8 mouse cellular contexts compared by ENCODE assay signal in the genomic region with DNA sequence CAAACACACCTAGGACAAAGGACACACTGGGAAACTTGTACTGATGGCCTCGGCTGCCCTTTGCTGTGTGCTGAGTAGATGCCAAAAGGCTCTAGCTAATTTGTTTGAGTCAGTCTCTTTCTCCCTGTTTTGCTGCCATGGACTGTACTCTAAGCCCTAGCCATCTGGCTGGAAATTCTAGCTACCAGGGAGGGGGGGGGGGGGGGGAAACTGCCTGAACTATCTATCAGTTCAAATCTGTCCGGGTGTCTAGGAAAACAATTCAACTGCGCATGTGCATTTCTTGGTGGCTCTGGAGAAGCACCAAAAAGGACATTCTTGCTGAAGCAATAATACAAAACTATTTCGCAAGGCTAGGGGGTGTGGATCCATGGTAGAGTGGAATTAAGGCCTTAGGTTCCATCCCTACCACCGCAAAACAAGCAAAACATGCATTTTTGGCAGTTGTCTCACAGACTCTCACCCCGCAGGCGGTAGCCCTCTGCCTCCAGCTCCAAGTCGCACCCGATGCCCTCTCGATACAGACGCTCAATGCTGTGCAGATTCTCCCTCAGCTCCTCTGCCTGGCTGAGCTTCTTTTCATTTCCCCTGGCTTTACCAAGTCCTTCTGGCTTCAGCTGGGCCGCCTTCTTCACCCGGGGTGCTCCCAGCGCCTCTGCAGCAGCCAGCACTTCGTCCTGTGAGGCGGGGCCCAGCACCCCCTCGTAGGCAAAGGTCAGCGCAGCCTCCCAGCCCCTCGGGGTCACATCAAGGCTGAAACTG. TPM values are rescaled to one million over a fixed set of nuclear protein-coding genes. Genes with fewer than 3 reads are reported as not detected.
DNase-seq lines count a peak whose midpoint lies in the region; ATAC-seq and TF ChIP-seq lines count a peak whose summit lies in the region.

No protein-coding gene starts in this region.

- H3K4me2 ChIP-seq in limb, embryonic 14.5 days (replicated peaks; ENCODE audit: low read depth, low read length, severe bottlenecking) = peak overlapping the region; percentile 63
- peak overlapping the region; percentile 90 for H3K4me2 ChIP-seq in midbrain, embryonic 13.5 days (replicated peaks)

- peaks cover 33% of the 10 kb centered on the region for H3K27me3 ChIP-seq in erythroblast, embryonic 14.5 days (ENCODE audit: control insufficient read depth)
- H3K27me3 ChIP-seq in embryonic facial prominence, embryonic 10.5 days (replicated peaks; ENCODE audit: low read depth, poor library complexity, severe bottlenecking) = peaks cover 29% of the 10 kb centered on the region
- peaks cover 22% of the 10 kb centered on the region; the same call in 1 of the 2 replicates for H3K27me3 ChIP-seq in limb, embryonic 14.5 days (ENCODE audit: control insufficient read depth, insufficient read depth, low read length)
- peaks cover 12% of the 10 kb centered on the region; the same call in 1 of the 2 replicates for H3K27me3 ChIP-seq in midbrain, embryonic 13.5 days

- peak overlapping the region; percentile 51 for H3K9ac ChIP-seq in limb, embryonic 14.5 days (ENCODE audit: low read depth, low read length, severe bottlenecking)
- peak overlapping the region; percentile 78 for H3K9ac ChIP-seq in midbrain, embryonic 13.5 days (replicated peaks)

- no peak for TF ChIP-seq POLR2A in limb, embryonic 14.5 days (IDR thresholded peaks at IDR 0.05; ENCODE audit: borderline replicate concordance, extremely low read depth, insufficient read depth, insufficient read length)

- peak overlapping the region; percentile 43 for H3K4me3 ChIP-seq in erythroblast, embryonic 14.5 days (replicated peaks)
- H3K4me3 ChIP-seq in embryonic facial prominence, embryonic 10.5 days = peak overlapping the region; percentile 61
- H3K4me3 ChIP-seq in limb, embryonic 14.5 days (replicated peaks; ENCODE audit: low read length) = peak overlapping the region; percentile 35
- peak overlapping the region; percentile 52 for H3K4me3 ChIP-seq in midbrain, embryonic 13.5 days (replicated peaks)

- H3K9me3 ChIP-seq in erythroblast, embryonic 14.5 days (ENCODE audit: control insufficient read depth, low read length) = no peaks in the 10 kb centered on the region
- no peaks in the 10 kb centered on the region for H3K9me3 ChIP-seq in embryonic facial prominence, embryonic 10.5 days
- H3K9me3 ChIP-seq in limb, embryonic 14.5 days (ENCODE audit: control insufficient read depth, low read length) = no peaks in the 10 kb centered on the region
- no peaks in the 10 kb centered on the region for H3K9me3 ChIP-seq in midbrain, embryonic 13.5 days

- no peaks in the 10 kb centered on the region for H3K36me3 ChIP-seq in erythroblast, embryonic 14.5 days (ENCODE audit: control insufficient read depth)
- no peaks in the 10 kb centered on the region for H3K36me3 ChIP-seq in embryonic facial prominence, embryonic 10.5 days (replicated peaks)
- no peaks in the 10 kb centered on the region for H3K36me3 ChIP-seq in limb, embryonic 14.5 days (ENCODE audit: control insufficient read depth, insufficient read depth, low read length)
- H3K36me3 ChIP-seq in midbrain, embryonic 13.5 days = no peaks in the 10 kb centered on the region

- ATAC-seq in erythroblast, adult 5-6 weeks (replicated peaks; ENCODE audit: low FRiP score, poor library complexity, severe bottlenecking) = no peak
- ATAC-seq in limb, embryonic 14.5 days (ENCODE audit: low FRiP score, low read depth) = no peak
- ATAC-seq in midbrain, embryonic 13.5 days = peak; percentile 60

- DNase-seq in embryonic facial prominence, embryonic 10.5 days (ENCODE audit: low spot score) = peak; percentile 29
- peak; percentile 86 for DNase-seq in heart, adult 8-10 months (ENCODE audit: low spot score)
- DNase-seq in kidney, adult 8-10 months = peak; percentile 31 to 59
- peak; percentile 24 for DNase-seq in limb, embryonic 14.5 days (ENCODE audit: low spot score)
- peak; percentile 46 for DNase-seq in testis, postnatal 10 days (ENCODE audit: low spot score)

- H3K27ac ChIP-seq in embryonic facial prominence, embryonic 10.5 days (replicated peaks) = peak overlapping the region; percentile 65
- H3K27ac ChIP-seq in limb, embryonic 14.5 days (replicated peaks; ENCODE audit: low read depth, low read length) = no peak overlapping the region
- H3K27ac ChIP-seq in midbrain, embryonic 13.5 days = peak overlapping the region; percentile 3; the same call in 1 of the 2 replicates

- WGBS in embryonic facial prominence, embryonic 10.5 days = 15% methylated on average over 19 of the region's 19 CpGs
- 17% methylated on average over 19 of the region's 19 CpGs for WGBS in limb, embryonic 14.5 days
- WGBS in midbrain, embryonic 13.5 days = 19% methylated on average over 19 of the region's 19 CpGs

- peaks cover 2% of the 10 kb centered on the region for H3K4me1 ChIP-seq in erythroblast, embryonic 14.5 days (ENCODE audit: control insufficient read depth)
- H3K4me1 ChIP-seq in embryonic facial prominence, embryonic 10.5 days = peaks cover 15% of the 10 kb centered on the region
- no peaks in the 10 kb centered on the region; the same call in 1 of the 2 replicates for H3K4me1 ChIP-seq in limb, embryonic 14.5 days (ENCODE audit: control insufficient read depth, insufficient read depth, low read length)
- H3K4me1 ChIP-seq in midbrain, embryonic 13.5 days (replicated peaks) = peaks cover 14% of the 10 kb centered on the region

RNA-seq across cellular contexts. Expression of gene Klhl33, which starts 1.1 kb away (rescaled TPM):
- not detected in 2 replicates for polyA plus RNA-seq in erythroblast, embryonic 14.5 days (2012)
- total RNA-seq in erythroblast, adult 5-6 weeks (2015; ENCODE audit: low replicate concordance) = not detected in 2 replicates
- total RNA-seq in erythroblast, adult 5-6 weeks (2017; ENCODE audit: low replicate concordance) = 0.14 TPM in 1 of 2 replicates, not detected in the other
- 0.15 and 0.19 TPM in 2 replicates for polyA plus RNA-seq in embryonic facial prominence, embryonic 10.5 days (2016; fragmentation: Nextera tagmentation; extraction: Ambion mirVana)
- 10 to 100 TPM; 13.4 to 33.6 (median 21.6) TPM for total RNA-seq in heart, adult 8-10 months (2022)
- polyA plus RNA-seq in limb, embryonic 14.5 days (2012; rRNA removed) = 0.17 and 0.28 TPM in 2 replicates
- polyA plus RNA-seq in limb, embryonic 14.5 days (2014; fragmentation: Nextera tagmentation; extraction: Ambion mirVana) = 0.08 and 0.11 TPM in 2 replicates
- polyA plus RNA-seq in midbrain, embryonic 13.5 days (2015; fragmentation: Nextera tagmentation; extraction: Ambion mirVana) = 0.52 and 0.65 TPM in 2 replicates

RNA-seq across cellular contexts. Expression of gene Tep1, which starts 25.8 kb away (rescaled TPM):
- polyA plus RNA-seq in erythroblast, embryonic 14.5 days (2012) = 0.05 TPM in 1 of 2 replicates, not detected in the other
- 9.0 and 13.4 TPM in 2 replicates for total RNA-seq in erythroblast, adult 5-6 weeks (2015; ENCODE audit: low replicate concordance)
- 5.3 and 18.3 TPM in 2 replicates for total RNA-seq in erythroblast, adult 5-6 weeks (2017; ENCODE audit: low replicate concordance)
- polyA plus RNA-seq in embryonic facial prominence, embryonic 10.5 days (2016; fragmentation: Nextera tagmentation; extraction: Ambion mirVana) = 4.0 and 5.5 TPM in 2 replicates
- total RNA-seq in heart, adult 8-10 months (2022) = 10 to 100 TPM in 2 of 4 experiments, 1 to 10 TPM in 2; 8.0 to 12.1 (median 10.0) TPM
- 9.5 and 13.0 TPM in 2 replicates for polyA plus RNA-seq in limb, embryonic 14.5 days (2012; rRNA removed)
- 8.3 and 10.5 TPM in 2 replicates for polyA plus RNA-seq in limb, embryonic 14.5 days (2014; fragmentation: Nextera tagmentation; extraction: Ambion mirVana)
- 2.7 and 4.5 TPM in 2 replicates for polyA plus RNA-seq in midbrain, embryonic 13.5 days (2015; fragmentation: Nextera tagmentation; extraction: Ambion mirVana)

RNA-seq across cellular contexts. Expression of gene Osgep, which starts 28.5 kb away (rescaled TPM):
- polyA plus RNA-seq in erythroblast, embryonic 14.5 days (2012) = 1.4 and 1.5 TPM in 2 replicates
- total RNA-seq in erythroblast, adult 5-6 weeks (2015; ENCODE audit: low replicate concordance) = 6.5 and 19.2 TPM in 2 replicates
- total RNA-seq in erythroblast, adult 5-6 weeks (2017; ENCODE audit: low replicate concordance) = 13.0 and 13.4 TPM in 2 replicates
- 178 and 185 TPM in 2 replicates for polyA plus RNA-seq in embryonic facial prominence, embryonic 10.5 days (2016; fragmentation: Nextera tagmentation; extraction: Ambion mirVana)
- total RNA-seq in heart, adult 8-10 months (2022) = 10 to 100 TPM; 53.6 to 75.8 (median 70.5) TPM
- polyA plus RNA-seq in limb, embryonic 14.5 days (2012; rRNA removed) = 116 and 137 TPM in 2 replicates
- polyA plus RNA-seq in limb, embryonic 14.5 days (2014; fragmentation: Nextera tagmentation; extraction: Ambion mirVana) = 163 and 164 TPM in 2 replicates
- 127 and 130 TPM in 2 replicates for polyA plus RNA-seq in midbrain, embryonic 13.5 days (2015; fragmentation: Nextera tagmentation; extraction: Ambion mirVana)

RNA-seq across cellular contexts. Expression of gene Apex1, which starts 28.6 kb away (rescaled TPM):
- 3.3 and 3.7 TPM in 2 replicates for polyA plus RNA-seq in erythroblast, embryonic 14.5 days (2012)
- 21.9 and 26.3 TPM in 2 replicates for total RNA-seq in erythroblast, adult 5-6 weeks (2015; ENCODE audit: low replicate concordance)
- total RNA-seq in erythroblast, adult 5-6 weeks (2017; ENCODE audit: low replicate concordance) = 12.3 and 13.4 TPM in 2 replicates
- 548 and 554 TPM in 2 replicates for polyA plus RNA-seq in embryonic facial prominence, embryonic 10.5 days (2016; fragmentation: Nextera tagmentation; extraction: Ambion mirVana)
- 10 to 100 TPM; 23.1 to 33.8 (median 26.7) TPM for total RNA-seq in heart, adult 8-10 months (2022)
- polyA plus RNA-seq in limb, embryonic 14.5 days (2012; rRNA removed) = 127 and 143 TPM in 2 replicates
- 218 and 219 TPM in 2 replicates for polyA plus RNA-seq in limb, embryonic 14.5 days (2014; fragmentation: Nextera tagmentation; extraction: Ambion mirVana)
- polyA plus RNA-seq in midbrain, embryonic 13.5 days (2015; fragmentation: Nextera tagmentation; extraction: Ambion mirVana) = 279 and 280 TPM in 2 replicates

RNA-seq across cellular contexts. Expression of gene Pip4p1, which starts 34.5 kb away (rescaled TPM):
- 6.3 and 8.9 TPM in 2 replicates for polyA plus RNA-seq in erythroblast, embryonic 14.5 days (2012)
- total RNA-seq in erythroblast, adult 5-6 weeks (2015; ENCODE audit: low replicate concordance) = 19.6 and 22.3 TPM in 2 replicates
- total RNA-seq in erythroblast, adult 5-6 weeks (2017; ENCODE audit: low replicate concordance) = 18.0 and 21.5 TPM in 2 replicates
- 43.5 and 43.6 TPM in 2 replicates for polyA plus RNA-seq in embryonic facial prominence, embryonic 10.5 days (2016; fragmentation: Nextera tagmentation; extraction: Ambion mirVana)
- 10 to 100 TPM; 19.3 to 24.5 (median 20.6) TPM for total RNA-seq in heart, adult 8-10 months (2022)
- 82.3 and 122 TPM in 2 replicates for polyA plus RNA-seq in limb, embryonic 14.5 days (2012; rRNA removed)
- 50.3 and 54.0 TPM in 2 replicates for polyA plus RNA-seq in limb, embryonic 14.5 days (2014; fragmentation: Nextera tagmentation; extraction: Ambion mirVana)
- 78.9 and 85.3 TPM in 2 replicates for polyA plus RNA-seq in midbrain, embryonic 13.5 days (2015; fragmentation: Nextera tagmentation; extraction: Ambion mirVana)

Comparison
In these comparisons a context has a peak if more than half of its experiments do, and no peak if none do; other contexts are left out.
1. DNase-seq: peak in every context shown above with its lines; median percentile 86 in heart, adult 8-10 months; 46 in testis, postnatal 10 days; 45 in kidney, adult 8-10 months; 29 in embryonic facial prominence, embryonic 10.5 days; 24 in limb, embryonic 14.5 days.
2. RNA of gene Osgep, which starts 28.5 kb away (polyA plus RNA-seq): 178 to 185 TPM in embryonic facial prominence, embryonic 10.5 days, 116 to 164 TPM in limb, embryonic 14.5 days and 127 to 130 TPM in midbrain, embryonic 13.5 days; 1.4 to 1.5 TPM in erythroblast, embryonic 14.5 days; every median in the first group is over 10 times any median in the second.
3. Peak in every context shown above with its lines, with median percentiles within 50 percentile points of each other: H3K4me3 ChIP-seq.